In the genomic region with DNA sequence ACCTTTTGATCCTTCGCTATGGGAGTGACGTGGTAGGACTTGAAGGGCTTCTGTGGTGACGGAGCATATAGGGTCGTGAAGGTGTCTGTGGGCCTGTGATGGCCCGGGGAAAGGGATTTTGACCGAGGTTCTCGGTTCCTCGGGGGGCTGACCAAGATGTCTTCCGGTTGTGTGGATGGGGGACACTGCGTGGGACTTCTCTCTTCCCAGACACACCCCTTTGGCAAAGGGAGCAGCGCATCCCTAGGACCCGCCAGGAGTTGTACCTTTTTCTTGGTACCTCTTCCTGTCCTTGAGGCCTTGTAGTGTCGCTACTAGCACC, we compare ENCODE assay signal across 8 mouse cellular contexts. TPM values are rescaled to one million over a fixed set of nuclear protein-coding genes. Genes with fewer than 3 reads are reported as not detected.
DNase-seq lines count a peak whose midpoint lies in the region; ATAC-seq and TF ChIP-seq lines count a peak whose summit lies in the region.

No protein-coding gene starts in this region.

- no peaks in the 10 kb centered on the region for H3K9me3 ChIP-seq in heart, embryonic 10.5 days
- no peaks in the 10 kb centered on the region for H3K9me3 ChIP-seq in CH12.LX (replicated peaks; ENCODE audit: low read length)
- no peaks in the 10 kb centered on the region for H3K9me3 ChIP-seq in forebrain, embryonic 15.5 days
- H3K9me3 ChIP-seq in liver, embryonic 16.5 days (replicated peaks; ENCODE audit: control insufficient read depth, low read length) = no peaks in the 10 kb centered on the region

- H3K27ac ChIP-seq in heart, embryonic 10.5 days = peak overlapping the region; percentile 89
- H3K27ac ChIP-seq in CH12.LX (ENCODE audit: insufficient read depth, low read depth) = no peak overlapping the region
- H3K27ac ChIP-seq in forebrain, embryonic 15.5 days (replicated peaks) = no peak overlapping the region
- peak overlapping the region; percentile 91 for H3K27ac ChIP-seq in liver, embryonic 16.5 days (ENCODE audit: low read length)

- dilution Hi-C loops in CH12.LX (cut with MboI; ENCODE audit: extremely low pct_ligation_motif_present, extremely low pct_unique_long_range_greater_than_20kb, low sequenced_read_pairs) = no loop called here

- peaks cover 21% of the 10 kb centered on the region for H3K4me1 ChIP-seq in heart, embryonic 10.5 days
- H3K4me1 ChIP-seq in CH12.LX (ENCODE audit: control insufficient read depth in 1 of 2, insufficient read depth in 2 of 2) = peaks cover 10 to 32% of the 10 kb centered on the region in 2 experiments
- peaks cover 28% of the 10 kb centered on the region for H3K4me1 ChIP-seq in forebrain, embryonic 15.5 days
- peaks cover 53% of the 10 kb centered on the region for H3K4me1 ChIP-seq in liver, embryonic 16.5 days (ENCODE audit: control insufficient read depth, low read depth, low read length)

- under 1% methylated on average over 13 of the region's 13 CpGs for WGBS in heart, embryonic 10.5 days
- under 1% methylated on average over 13 of the region's 13 CpGs for WGBS in forebrain, embryonic 15.5 days
- WGBS in liver, embryonic 16.5 days (ENCODE audit: insufficient replicate concordance) = 0% methylated on average over 13 of the region's 13 CpGs

- intact Hi-C loops in gastrocnemius, postnatal 14 days (cut with DNase I; ENCODE audit: low total_unique reads) = loop anchor here (10.0 kb wide), 1 partner anchor 63 kb away; no protein-coding TSS in a partner anchor

- no peak for TF ChIP-seq CTCF in CH12.LX (conservative IDR thresholded peaks at IDR 0.05 in 1 of 2, IDR thresholded peaks at IDR 0.05 in 1 of 2; ENCODE audit: low read depth in 2 of 2, low read length in 2 of 2)

- no peak for TF ChIP-seq RAD21 in CH12.LX (IDR thresholded peaks at IDR 0.05; ENCODE audit: low read depth, low read length)

- no peak for TF ChIP-seq POLR2A in CH12.LX (IDR thresholded peaks at IDR 0.05; ENCODE audit: low read depth, low read length)

- ATAC-seq in forebrain, embryonic 15.5 days (replicated peaks) = no peak
- ATAC-seq in liver, embryonic 16.5 days (ENCODE audit: low read depth) = no peak; the same call in 1 of the 2 replicates

- DNase-seq in heart, embryonic 10.5 days (ENCODE audit: low spot score) = no peak
- DNase-seq in heart, adult 11 months = no peak
- no peak for DNase-seq in CH12.LX (ENCODE audit: extremely low read depth)
- DNase-seq in adrenal gland, postnatal 14 days = no peak
- no peak for DNase-seq in thymus, postnatal 10 days (ENCODE audit: low spot score in 2 of 2)
- no peak for DNase-seq in gastrocnemius, postnatal 14 days

- TF ChIP-seq EP300 in CH12.LX (IDR thresholded peaks at IDR 0.05; ENCODE audit: low read length) = no peak

- H3K79me2 ChIP-seq in CH12.LX (replicated peaks; ENCODE audit: control insufficient read depth, extremely low read depth, insufficient read depth, poor library complexity, severe bottlenecking) = peaks cover 70% of the 10 kb centered on the region

- peaks cover 57% of the 10 kb centered on the region for H3K36me3 ChIP-seq in heart, embryonic 10.5 days
- H3K36me3 ChIP-seq in CH12.LX (replicated peaks in 1 of 2; ENCODE audit: control insufficient read depth in 1 of 2, insufficient read depth in 1 of 2, low read length in 1 of 2) = peaks cover 43 to 70% of the 10 kb centered on the region in 2 experiments
- H3K36me3 ChIP-seq in forebrain, embryonic 15.5 days = peaks cover 19% of the 10 kb centered on the region
- peaks cover 27% of the 10 kb centered on the region for H3K36me3 ChIP-seq in liver, embryonic 16.5 days (ENCODE audit: control insufficient read depth, insufficient read depth)

- no peaks in the 10 kb centered on the region for H3K27me3 ChIP-seq in heart, embryonic 10.5 days (ENCODE audit: insufficient read depth, poor library complexity, severe bottlenecking)
- H3K27me3 ChIP-seq in CH12.LX (replicated peaks) = no peaks in the 10 kb centered on the region
- no peaks in the 10 kb centered on the region for H3K27me3 ChIP-seq in forebrain, embryonic 15.5 days
- H3K27me3 ChIP-seq in liver, embryonic 16.5 days (ENCODE audit: control insufficient read depth, insufficient read depth, low read depth, low read length) = no peaks in the 10 kb centered on the region

- peak overlapping the region; percentile 85 for H3K4me3 ChIP-seq in heart, embryonic 10.5 days
- H3K4me3 ChIP-seq in CH12.LX (replicated peaks in 1 of 3; ENCODE audit: low read depth in 2 of 3, low read length in 2 of 3, poor library complexity in 1 of 3) = peak overlapping the region; percentile 79 to 100 (median 96)
- H3K4me3 ChIP-seq in forebrain, embryonic 15.5 days = peak overlapping the region; percentile 59
- peak overlapping the region; percentile 93 for H3K4me3 ChIP-seq in liver, embryonic 16.5 days (ENCODE audit: low read depth, low read length)

- H3K9ac ChIP-seq in CH12.LX (ENCODE audit: insufficient read depth, low read depth) = peak overlapping the region; percentile 89
- peak overlapping the region; percentile 57 for H3K9ac ChIP-seq in forebrain, embryonic 15.5 days (replicated peaks)
- peak overlapping the region; percentile 91 for H3K9ac ChIP-seq in liver, embryonic 16.5 days (ENCODE audit: low read depth, low read length)

- in situ Hi-C loops in CH12.LX (cut with MboI; ENCODE audit: low pct_ligation_motif_present, low pct_unique_long_range_greater_than_20kb, low sequenced_read_pairs) = loop anchor here (5.0 to 25.0 kb wide), 2 partner anchors 76 to 224 kb away; a partner anchor contains a TSS

- peak overlapping the region; percentile 72 for H3K4me2 ChIP-seq in CH12.LX (ENCODE audit: insufficient read depth, low read depth, poor library complexity, severe bottlenecking)
- H3K4me2 ChIP-seq in forebrain, embryonic 15.5 days (replicated peaks) = peak overlapping the region; percentile 87
- peak overlapping the region; percentile 88 for H3K4me2 ChIP-seq in liver, embryonic 16.5 days (ENCODE audit: low read depth, low read length)

TF ChIP-seq in CH12.LX, 34 proteins besides CTCF, POLR2A, EP300 and RAD21 (continues in another document):
- TF ChIP-seq ZC3H11A (IDR thresholded peaks at IDR 0.05; ENCODE audit: low read depth, low read length) (no peak), NRF1 (IDR thresholded peaks at IDR 0.05; ENCODE audit: low read depth, low read length) (no peak), ZKSCAN1 (IDR thresholded peaks at IDR 0.05; ENCODE audit: borderline replicate concordance, low read depth, low read length) (no peak), BHLHE40 (IDR thresholded peaks at IDR 0.05; ENCODE audit: low read depth, low read length) (no peak), UBTF (IDR thresholded peaks at IDR 0.05; ENCODE audit: low read depth, low read length) (no peak), TBP (conservative IDR thresholded peaks at IDR 0.05; ENCODE audit: low read depth, low read length) (no peak), TCF12 (IDR thresholded peaks at IDR 0.05; ENCODE audit: low read depth, low read length) (no peak), HCFC1 (IDR thresholded peaks at IDR 0.05; ENCODE audit: low read depth, low read length) (no peak), KAT2A (IDR thresholded peaks at IDR 0.05; ENCODE audit: insufficient replicate concordance, low read length) (no peak), ETS1 (conservative IDR thresholded peaks at IDR 0.05; ENCODE audit: low read depth, low read length) (no peak), SIN3A (IDR thresholded peaks at IDR 0.05; ENCODE audit: low read length) (no peak), RCOR1 (conservative IDR thresholded peaks at IDR 0.05; ENCODE audit: low read depth, low read length) (no peak), ELF1 (IDR thresholded peaks at IDR 0.05; ENCODE audit: low read depth, low read length) (no peak), JUND (conservative IDR thresholded peaks at IDR 0.05; ENCODE audit: low read depth, low read length) (no peak)

RNA-seq across cellular contexts. Expression of a gene that starts 0.2 kb away (rescaled TPM):
- polyA plus RNA-seq in heart, embryonic 10.5 days (2016; fragmentation: Nextera tagmentation; extraction: Ambion mirVana) = 1.6 and 2.1 TPM in 2 replicates
- 1.7 and 1.8 TPM in 2 replicates for total RNA-seq in CH12.LX (2012; rRNA removed)
- total RNA-seq in CH12.LX (2014; rRNA removed) = 1.8 and 2.5 TPM in 2 replicates
- 1.1 and 2.6 TPM in 2 replicates for polyA plus RNA-seq in CH12.LX (2012; ENCODE audit: insufficient read length, low read depth)
- 2.2 and 3.0 TPM in 2 replicates for polyA plus RNA-seq in forebrain, embryonic 15.5 days (2015; fragmentation: Nextera tagmentation; extraction: Ambion mirVana)
- 0.97 and 1.1 TPM in 2 replicates for polyA plus RNA-seq in liver, embryonic 16.5 days (2015; fragmentation: Nextera tagmentation; extraction: Ambion mirVana)
- 3.0 and 3.3 TPM in 2 replicates for total RNA-seq in adrenal gland, postnatal 14 days (2021)
- 1 to 10 TPM; 1.2 to 1.9 TPM for total RNA-seq in gastrocnemius, postnatal 14 days (2021)

RNA-seq across cellular contexts. Expression of a gene that starts 0.2 kb away (rescaled TPM):
- 36.5 and 42.8 TPM in 2 replicates for polyA plus RNA-seq in heart, embryonic 10.5 days (2016; fragmentation: Nextera tagmentation; extraction: Ambion mirVana)
- total RNA-seq in CH12.LX (2012; rRNA removed) (30.5 and 31.0 TPM in 2 replicates), CH12.LX (2014; rRNA removed) (42.5 and 43.5 TPM in 2 replicates)
- 31.1 and 31.2 TPM in 2 replicates for polyA plus RNA-seq in CH12.LX (2012; ENCODE audit: insufficient read length, low read depth)
- 45.5 and 50.2 TPM in 2 replicates for polyA plus RNA-seq in forebrain, embryonic 15.5 days (2015; fragmentation: Nextera tagmentation; extraction: Ambion mirVana)
- 22.3 and 22.4 TPM in 2 replicates for polyA plus RNA-seq in liver, embryonic 16.5 days (2015; fragmentation: Nextera tagmentation; extraction: Ambion mirVana)
- total RNA-seq in adrenal gland, postnatal 14 days (2021) = 39.3 and 39.8 TPM in 2 replicates
- 10 to 100 TPM; 10.3 to 12.6 TPM for total RNA-seq in gastrocnemius, postnatal 14 days (2021)

RNA-seq across cellular contexts. Expression of a gene that starts 0.3 kb away (rescaled TPM):
- polyA plus RNA-seq in heart, embryonic 10.5 days (2016; fragmentation: Nextera tagmentation; extraction: Ambion mirVana) = 37.0 and 43.0 TPM in 2 replicates
- total RNA-seq in CH12.LX (2012; rRNA removed) (28.0 and 40.1 TPM in 2 replicates), CH12.LX (2014; rRNA removed) (24.0 and 24.4 TPM in 2 replicates)
- 57.4 and 60.5 TPM in 2 replicates for polyA plus RNA-seq in CH12.LX (2012; ENCODE audit: insufficient read length, low read depth)
- 32.5 and 33.8 TPM in 2 replicates for polyA plus RNA-seq in forebrain, embryonic 15.5 days (2015; fragmentation: Nextera tagmentation; extraction: Ambion mirVana)
- 12.5 and 12.7 TPM in 2 replicates for polyA plus RNA-seq in liver, embryonic 16.5 days (2015; fragmentation: Nextera tagmentation; extraction: Ambion mirVana)
- total RNA-seq in adrenal gland, postnatal 14 days (2021) = 19.7 and 21.6 TPM in 2 replicates
- total RNA-seq in gastrocnemius, postnatal 14 days (2021) = 10 to 100 TPM; 12.3 to 14.8 TPM

RNA-seq across cellular contexts. Expression of a gene that starts 18.9 kb away (rescaled TPM):
- 3.2 and 4.5 TPM in 2 replicates for polyA plus RNA-seq in heart, embryonic 10.5 days (2016; fragmentation: Nextera tagmentation; extraction: Ambion mirVana)
- total RNA-seq in CH12.LX (2012; rRNA removed) (2.6 and 3.4 TPM in 2 replicates), CH12.LX (2014; rRNA removed) (2.6 and 2.7 TPM in 2 replicates)
- 3.7 and 4.3 TPM in 2 replicates for polyA plus RNA-seq in CH12.LX (2012; ENCODE audit: insufficient read length, low read depth)
- polyA plus RNA-seq in forebrain, embryonic 15.5 days (2015; fragmentation: Nextera tagmentation; extraction: Ambion mirVana) = 10.7 and 11.1 TPM in 2 replicates
- polyA plus RNA-seq in liver, embryonic 16.5 days (2015; fragmentation: Nextera tagmentation; extraction: Ambion mirVana) = 2.9 and 3.6 TPM in 2 replicates
- 6.8 and 7.8 TPM in 2 replicates for total RNA-seq in adrenal gland, postnatal 14 days (2021)
- total RNA-seq in gastrocnemius, postnatal 14 days (2021) = 1 to 10 TPM; 3.2 to 4.3 TPM

Comparison
In these comparisons a context has a peak if more than half of its experiments do, and no peak if none do; other contexts are left out.
1. H3K27ac ChIP-seq: peak in heart, embryonic 10.5 days (single experiment) and liver, embryonic 16.5 days (single experiment); none in CH12.LX (single experiment) and forebrain, embryonic 15.5 days (single experiment).
2. Peak in every context shown above with its lines, with median percentiles within 50 percentile points of each other: H3K4me3 ChIP-seq, H3K4me2 ChIP-seq and H3K9ac ChIP-seq.